Mouse (Mus musculus): ENCODE measurements around the gene Slc29a1. TPM values are rescaled to one million over a fixed set of nuclear protein-coding genes. Genes with fewer than 3 reads are reported as not detected.

Gene Slc29a1
- polyA plus RNA-seq, 1 experiment: 52.9 TPM

DNA sequence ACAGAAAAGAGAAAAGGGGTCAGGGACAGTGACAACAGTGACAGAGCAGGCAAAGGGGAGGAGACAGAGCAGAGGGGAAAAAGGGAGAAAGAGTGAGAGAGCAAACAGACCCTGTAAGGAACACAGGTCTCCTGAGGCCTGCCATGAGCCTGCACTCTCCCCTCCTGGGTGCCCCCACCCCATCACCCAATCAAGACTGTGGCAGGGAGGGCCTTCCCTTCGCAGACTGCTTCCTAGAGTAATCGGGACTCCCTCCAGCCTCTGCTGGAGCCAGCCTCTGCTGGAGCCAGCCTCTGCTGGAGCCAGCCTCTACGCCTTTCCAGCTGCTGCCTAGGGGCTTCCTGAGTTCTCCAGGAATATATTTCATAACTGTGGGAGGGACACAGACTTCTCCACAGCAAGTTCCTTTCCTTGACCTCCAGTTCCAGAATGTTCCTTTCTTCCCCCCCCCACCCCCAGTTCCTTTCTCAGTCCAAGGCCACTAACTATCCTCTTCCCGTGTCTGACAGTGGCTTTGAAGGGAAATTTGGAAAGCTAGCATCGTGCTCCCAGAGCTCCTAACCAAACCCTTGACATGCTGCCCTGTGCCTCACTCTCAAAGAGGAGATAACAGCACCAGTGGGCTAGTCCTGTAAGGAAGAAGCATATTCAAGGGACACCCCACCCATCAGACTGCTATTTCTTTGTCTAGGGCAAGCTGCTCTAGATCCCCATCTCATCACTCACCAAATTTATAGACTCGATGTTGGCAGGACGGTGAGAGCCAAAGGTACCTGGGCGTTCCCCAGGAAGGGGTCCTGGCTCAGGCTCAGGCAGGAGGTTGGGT lies 6.6 kb downstream of the Slc29a1 start:
- DNase-seq (ENCODE audit: low read depth, low spot score): no peak
- WGBS: 54% methylated on average over 8 of the region's 8 CpGs

DNA sequence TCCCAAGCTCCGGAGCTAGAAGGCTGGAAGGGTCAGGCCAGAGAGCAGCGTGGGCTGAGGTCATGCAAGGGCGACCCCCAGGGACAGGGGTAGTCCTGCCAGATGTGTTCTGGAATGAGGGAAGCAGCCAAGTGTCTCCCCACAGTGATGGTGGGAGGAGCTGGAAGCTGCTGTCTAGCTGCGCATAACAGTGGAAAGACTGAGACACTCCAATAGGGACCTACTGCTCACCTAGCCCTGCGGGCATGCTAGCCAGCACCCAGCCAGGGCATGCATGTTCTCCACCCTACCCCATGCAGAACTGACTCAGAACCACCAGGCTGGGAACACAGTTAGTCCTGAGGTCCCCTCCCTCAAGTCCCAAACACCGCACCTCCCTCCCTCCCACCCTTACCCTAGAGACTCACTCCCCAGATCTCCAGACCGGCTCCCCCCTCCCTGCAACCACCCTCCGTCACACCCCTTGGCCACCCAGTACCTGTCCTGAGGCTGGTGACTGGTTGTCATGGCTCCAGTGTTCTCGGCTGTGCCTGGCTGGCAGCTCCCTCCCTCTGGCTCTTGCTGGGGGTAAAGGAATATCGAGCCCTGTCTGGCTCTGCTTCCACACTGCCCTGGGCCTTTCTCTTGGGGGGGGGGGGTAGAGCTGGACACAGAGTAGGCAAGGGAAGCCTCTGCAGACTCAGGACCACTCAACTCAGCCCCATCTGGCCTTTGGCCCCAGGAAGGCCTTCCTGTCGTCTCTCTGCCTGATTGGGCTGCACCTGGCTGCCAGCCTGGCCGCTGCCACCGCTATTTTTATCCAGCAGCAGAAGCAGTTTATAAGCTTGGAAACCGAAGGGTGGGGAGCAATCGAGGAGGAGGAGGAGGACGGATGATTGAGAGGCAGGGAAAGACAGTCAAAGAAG lies 7.5 kb downstream of the Slc29a1 start:
- WGBS: 50% methylated on average over 16 of the region's 16 CpGs
- DNase-seq (ENCODE audit: low read depth, low spot score): no peak

DNA sequence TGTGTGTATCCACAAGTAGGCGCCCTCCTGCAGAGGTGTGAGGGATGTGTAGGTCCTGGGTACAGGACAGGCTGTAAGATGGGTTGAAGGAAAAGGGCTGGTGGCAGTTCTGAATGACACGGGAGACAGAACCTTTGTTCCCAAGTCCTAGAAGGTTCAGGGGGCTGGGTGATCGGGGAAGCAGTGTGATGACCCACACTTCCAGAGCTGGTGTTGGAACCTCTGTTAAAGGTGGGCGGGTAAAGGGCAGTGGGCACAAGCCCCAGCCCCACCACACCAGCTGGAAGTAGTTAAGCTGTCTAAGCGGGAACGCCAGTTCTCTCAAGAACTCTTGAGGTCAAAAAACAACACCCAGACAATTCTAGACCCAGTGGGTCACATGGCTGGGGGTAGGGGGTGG lies 9.0 kb downstream of the Slc29a1 start:
- 91% methylated on average over 6 of the region's 6 CpGs for WGBS
- no peak for DNase-seq (ENCODE audit: low read depth, low spot score)

- no peak for DNase-seq (ENCODE audit: low read depth, low spot score)
- 95% methylated on average over 8 of the region's 8 CpGs for WGBS
Measured at GRCm38 (mm10) chr17:45589844-45590243, 9.6 kb downstream of the Slc29a1 start.

GRCm38 (mm10) chr17:45589236-45589635 lies 10.2 kb downstream of the Slc29a1 start:
- 97% methylated on average over 7 of the region's 7 CpGs for WGBS
- DNase-seq (ENCODE audit: low read depth, low spot score): no peak

DNA sequence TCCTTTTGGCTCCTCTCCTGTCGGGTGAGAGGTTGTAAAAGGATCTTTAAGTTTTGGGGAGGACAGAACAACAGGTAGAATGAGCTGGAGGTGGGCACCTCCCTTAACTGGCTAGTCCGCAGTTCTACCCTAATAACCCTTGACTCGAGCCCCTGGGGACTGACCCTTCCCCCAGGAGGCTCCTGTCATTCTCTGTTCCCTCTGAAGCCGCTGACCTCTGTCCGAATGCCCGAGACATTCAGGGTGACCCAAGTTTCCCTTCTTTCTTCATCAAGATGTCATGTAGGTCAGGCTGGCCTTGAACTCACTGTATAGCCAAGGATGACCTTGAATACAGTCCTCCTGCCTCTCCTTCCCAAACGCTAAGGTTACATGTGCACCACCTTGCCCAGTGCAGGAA lies 11.0 kb downstream of the Slc29a1 start:
- no peak for DNase-seq (ENCODE audit: low read depth, low spot score)
- 89% methylated on average over 7 of the region's 7 CpGs for WGBS

DNA sequence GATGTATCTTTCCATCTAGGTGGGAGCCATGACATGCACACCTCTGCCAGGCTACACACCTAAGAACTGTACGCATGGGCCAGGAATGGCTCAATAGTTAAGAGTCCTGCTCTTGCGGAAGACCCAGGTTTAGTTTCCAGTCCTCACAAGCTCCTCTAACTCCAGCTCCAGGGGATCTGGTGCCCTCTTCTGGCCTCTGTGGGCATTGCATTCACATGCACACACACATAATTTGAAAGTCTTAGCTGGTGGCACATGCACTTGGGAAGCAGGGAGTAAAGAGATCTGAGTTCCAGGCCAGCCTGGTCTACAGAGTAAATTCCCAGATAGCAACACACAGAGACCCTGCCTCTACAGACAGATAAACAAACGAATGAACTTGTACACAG lies 13.0 kb downstream of the Slc29a1 start:
- no peak for DNase-seq (ENCODE audit: low read depth, low spot score)
- WGBS: 97% methylated on average over 3 of the region's 3 CpGs

DNA sequence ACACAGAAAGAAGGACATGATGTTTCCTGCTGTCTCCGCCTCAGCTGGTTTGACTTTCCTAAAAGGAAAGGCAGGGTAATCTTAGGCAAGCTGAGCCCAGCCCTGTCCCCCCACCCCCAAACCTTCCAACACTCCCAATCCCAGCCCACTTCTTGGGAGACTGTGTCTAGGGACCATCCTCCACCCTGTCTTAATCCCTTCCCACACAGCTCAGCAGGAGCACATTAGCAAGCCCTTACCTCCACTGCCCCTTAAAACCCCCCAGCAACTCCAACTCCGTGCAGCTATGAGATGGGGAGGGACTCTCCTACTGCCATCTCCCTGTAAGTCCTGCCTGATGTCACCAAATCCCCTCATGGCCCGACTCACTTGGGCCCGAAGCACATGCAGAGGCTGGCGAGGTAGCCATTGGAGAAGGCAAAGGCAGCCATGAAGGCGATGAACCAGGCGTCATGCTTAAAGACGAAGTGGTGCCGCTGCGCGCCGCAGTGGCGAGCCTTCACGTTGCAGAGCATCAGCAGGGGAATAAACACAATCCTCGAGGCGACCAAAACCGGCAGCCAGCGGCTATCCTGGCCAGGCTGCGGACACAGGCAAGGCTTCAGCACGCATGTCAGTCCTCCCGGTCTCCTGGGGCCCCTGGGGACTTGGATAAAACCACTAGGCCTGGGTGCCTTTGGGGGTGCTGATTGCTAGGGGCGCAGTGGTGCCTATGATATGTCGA lies 13.5 kb downstream of the Slc29a1 start:
- WGBS: 84% methylated on average over 23 of the region's 23 CpGs
- DNase-seq (ENCODE audit: low read depth, low spot score): no peak

DNA sequence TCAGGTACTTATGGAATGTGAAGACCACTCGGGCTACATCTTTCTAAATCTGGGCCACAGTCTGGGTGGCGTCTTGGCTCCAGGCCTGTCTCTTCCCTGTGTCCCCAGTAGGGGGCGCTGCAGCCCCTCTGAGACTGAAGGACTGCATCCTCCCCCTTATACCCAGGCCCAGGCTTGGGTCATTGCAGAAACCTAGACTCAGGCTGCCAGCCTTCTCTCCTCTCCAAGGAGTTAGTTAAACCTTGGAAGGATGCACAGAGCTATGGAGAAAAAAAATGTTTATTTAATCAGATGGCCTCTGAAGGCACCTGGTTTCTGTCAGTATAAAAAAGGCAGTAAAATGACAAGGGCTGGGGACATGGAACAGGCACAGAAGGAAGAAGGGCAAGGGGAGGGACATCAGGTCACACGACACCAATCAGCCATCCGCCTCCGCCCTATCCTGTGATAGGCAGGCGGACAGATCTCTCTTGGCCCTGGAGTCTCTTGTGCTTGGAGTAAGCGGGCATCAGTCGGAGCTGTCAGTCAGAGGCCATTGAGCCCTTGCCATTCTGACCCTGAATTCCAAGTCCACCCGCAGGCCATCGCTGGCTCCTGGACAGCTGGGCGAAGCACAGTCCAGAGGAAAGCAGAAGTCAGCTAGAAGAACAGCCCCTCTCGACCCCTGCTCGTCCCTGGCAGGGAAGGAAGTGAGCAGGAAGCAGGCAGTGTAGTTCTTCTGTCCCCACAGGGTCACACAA lies 14.3 kb downstream of the Slc29a1 start:
- WGBS: 41% methylated on average over 14 of the region's 14 CpGs
- no peak for DNase-seq (ENCODE audit: low read depth, low spot score)

- 24% methylated on average over 12 of the region's 12 CpGs for WGBS
- no peak for DNase-seq (ENCODE audit: low read depth, low spot score)
Measured at GRCm38 (mm10) chr17:45584096-45584896, 15.1 kb downstream of the Slc29a1 start.

- 50% methylated on average over 6 of the region's 6 CpGs for WGBS
- DNase-seq (ENCODE audit: low read depth, low spot score): no peak
Measured at GRCm38 (mm10) chr17:45582715-45583355, 16.6 kb downstream of the Slc29a1 start.

- DNase-seq (ENCODE audit: low read depth, low spot score): no peak
Measured at GRCm38 (mm10) chr17:45582188-45582587, 17.2 kb downstream of the Slc29a1 start.

DNA sequence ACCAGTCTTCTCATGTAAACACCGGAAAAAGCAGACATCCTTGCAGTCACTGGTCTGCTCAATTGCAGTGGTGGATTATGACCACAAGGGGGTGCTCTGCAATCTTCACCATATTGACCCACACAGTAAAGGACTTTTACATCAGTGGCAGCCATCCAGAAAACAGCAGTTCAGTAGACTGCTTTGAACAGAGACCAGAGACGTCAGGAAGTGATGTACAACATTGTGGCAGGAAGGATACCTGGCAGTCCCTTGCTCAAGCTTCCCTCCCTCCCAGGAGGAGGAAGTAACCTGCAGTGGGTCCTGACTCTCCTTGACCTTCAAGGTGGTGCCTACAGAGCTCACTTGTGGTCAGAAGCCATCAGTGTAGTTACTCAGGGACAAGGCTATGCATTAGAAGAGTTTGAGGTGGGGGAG lies 17.8 kb downstream of the Slc29a1 start:
- WGBS: 0% methylated on average over 2 of the region's 2 CpGs
- DNase-seq (ENCODE audit: low read depth, low spot score): no peak

More at GRCm38 (mm10) chr17:45582188-45582587, 17.2 kb downstream of the Slc29a1 start:
- WGBS: 92% methylated on average over 6 of the region's 6 CpGs

GRCm38 (mm10) chr17:45580958-45581477 lies 18.4 kb downstream of the Slc29a1 start:
- no peak for DNase-seq (ENCODE audit: low read depth, low spot score)
- 7% methylated on average over 12 of the region's 12 CpGs for WGBS

DNA sequence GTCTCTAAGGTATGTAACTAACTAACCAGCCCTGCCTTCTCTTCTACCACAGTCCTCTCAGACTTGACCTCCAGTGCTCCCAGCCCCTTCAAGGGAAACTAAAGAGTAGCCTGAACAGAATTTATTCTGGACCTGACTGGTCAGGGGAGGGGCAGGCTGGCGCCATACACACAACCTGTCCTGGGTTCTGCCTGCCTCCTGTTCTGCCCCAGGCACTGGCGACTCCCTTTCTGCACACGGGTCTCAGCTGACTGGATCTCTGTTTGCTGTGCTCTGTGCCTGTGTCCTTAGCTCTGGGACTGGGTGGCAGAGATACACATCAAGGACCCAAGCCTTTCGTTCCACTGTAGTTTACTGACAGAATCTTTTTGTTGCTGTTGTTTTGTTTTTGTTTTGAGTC lies 19.9 kb downstream of the Slc29a1 start:
- no peak for DNase-seq (ENCODE audit: low read depth, low spot score)
- 62% methylated on average over 4 of the region's 4 CpGs for WGBS

- no peak for DNase-seq (ENCODE audit: low read depth, low spot score)
- 72% methylated on average over 7 of the region's 7 CpGs for WGBS
Measured at GRCm38 (mm10) chr17:45578843-45579242, 20.6 kb downstream of the Slc29a1 start.

DNA sequence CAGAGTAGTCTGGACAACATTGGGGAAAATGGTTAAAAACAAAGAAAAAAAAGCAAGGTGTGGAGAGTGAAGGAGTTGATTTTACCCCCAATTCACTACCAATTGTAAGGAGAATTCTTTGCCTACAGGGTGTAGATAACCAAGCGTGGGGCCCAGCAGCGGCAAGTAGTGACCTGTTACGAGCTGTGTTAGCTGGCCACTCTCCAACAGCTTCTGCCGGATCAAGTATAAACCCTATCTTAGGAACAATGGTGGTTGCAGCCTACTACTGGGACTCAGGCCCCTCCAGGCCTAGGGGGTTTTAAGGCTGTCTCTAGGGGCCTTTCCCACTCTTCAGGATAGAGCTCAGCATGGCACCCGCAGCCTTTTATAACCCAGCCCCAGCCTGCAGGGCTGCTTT lies 21.2 kb downstream of the Slc29a1 start:
- DNase-seq (ENCODE audit: low read depth, low spot score): no peak
- WGBS: 25% methylated on average over 5 of the region's 5 CpGs
